Mouse (Mus musculus): ENCODE results near the gene Scnn1g. TPM values are rescaled to one million over a fixed set of nuclear protein-coding genes. Genes with fewer than 3 reads are reported as not detected.

Scnn1g gene
- total and polyA plus RNA-seq, 2 experiments from 2014 or later, result 0.04 to 3.3 TPM

DNA sequence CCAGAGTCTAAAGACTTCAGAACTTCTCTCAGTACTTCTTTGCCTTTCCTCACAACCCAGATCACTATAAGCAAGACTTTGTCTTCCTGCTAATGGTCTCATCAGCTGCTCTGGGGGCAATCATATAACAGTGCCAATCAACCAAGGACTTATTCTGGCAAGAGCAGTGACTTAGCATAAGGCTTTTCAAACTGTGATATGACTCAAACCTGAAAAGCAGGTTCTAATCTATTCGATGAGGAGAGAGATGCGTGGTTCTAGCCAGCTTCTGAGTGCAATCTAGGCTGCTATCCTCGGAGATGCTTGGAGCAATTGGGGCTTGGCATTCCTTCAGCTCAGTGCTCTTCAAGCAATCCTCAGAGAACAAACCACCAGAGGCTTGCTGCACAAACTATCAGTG lies 44.7 kb downstream of the Scnn1g start:
- H3K4me2 ChIP-seq (ENCODE audit: low read depth, low read length), result no peak overlapping the region
- TF ChIP-seq CTCF (IDR thresholded peaks at IDR 0.05; ENCODE audit: low read depth) (no peak), EP300 (IDR thresholded peaks at IDR 0.05; ENCODE audit: low read depth) (no peak)
- H3K27ac ChIP-seq (ENCODE audit: low read depth), result no peak overlapping the region
- H3K4me1 ChIP-seq (ENCODE audit: control insufficient read depth, insufficient read depth), result no peaks in the 10 kb centered on the region
- DNase-seq (ENCODE audit: low spot score) (no peak), ATAC-seq (ENCODE audit: insufficient read depth, low read depth) (no peak)
- no peaks in the 10 kb centered on the region for H3K36me3 ChIP-seq (replicated peaks; ENCODE audit: control insufficient read depth, insufficient read depth, low read length)
- no peaks in the 10 kb centered on the region for H3K9me3 ChIP-seq (replicated peaks; ENCODE audit: control insufficient read depth, low read length)
- no peak overlapping the region for H3K4me3 ChIP-seq (ENCODE audit: low read depth, low read length)
- no peak overlapping the region for H3K9ac ChIP-seq (replicated peaks; ENCODE audit: low read depth, low read length)
- whole genome bisulfite sequencing, result 63% methylated on average over 3 of the region's 3 CpGs
- H3K27me3 ChIP-seq (ENCODE audit: control insufficient read depth, insufficient read depth, low read length), result no peaks in the 10 kb centered on the region

DNA sequence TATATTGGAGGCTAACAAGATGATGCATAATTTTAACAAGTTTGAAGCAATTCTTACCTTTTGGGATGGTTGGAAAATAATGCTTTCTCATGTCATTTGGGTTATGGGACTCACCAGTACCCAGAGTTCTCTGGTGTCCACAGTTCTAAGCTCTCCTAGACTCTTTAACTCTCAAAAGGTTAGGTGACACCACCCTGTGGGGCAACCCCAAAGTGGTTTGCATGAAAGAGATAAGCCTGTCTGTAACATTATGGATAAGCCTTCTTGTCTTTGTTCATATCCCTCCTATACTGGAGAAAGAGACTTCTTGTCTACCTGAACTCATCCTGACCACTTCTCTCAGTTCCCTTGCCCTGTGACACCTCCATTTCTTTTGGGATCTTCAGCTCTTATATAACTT lies 45.1 kb downstream of the Scnn1g start:
- TF ChIP-seq EP300 (IDR thresholded peaks at IDR 0.05; ENCODE audit: low read depth), result no peak
- no peak for TF ChIP-seq CTCF (IDR thresholded peaks at IDR 0.05; ENCODE audit: low read depth)
- no peak overlapping the region for H3K4me3 ChIP-seq (ENCODE audit: low read depth, low read length)
- no peaks in the 10 kb centered on the region for H3K27me3 ChIP-seq (ENCODE audit: control insufficient read depth, insufficient read depth, low read length)
- H3K4me2 ChIP-seq (ENCODE audit: low read depth, low read length), result no peak overlapping the region
- no peaks in the 10 kb centered on the region for H3K9me3 ChIP-seq (replicated peaks; ENCODE audit: control insufficient read depth, low read length)
- H3K36me3 ChIP-seq (replicated peaks; ENCODE audit: control insufficient read depth, insufficient read depth, low read length), result no peaks in the 10 kb centered on the region
- H3K4me1 ChIP-seq (ENCODE audit: control insufficient read depth, insufficient read depth), result no peaks in the 10 kb centered on the region
- DNase-seq (ENCODE audit: low spot score), result no peak
- H3K9ac ChIP-seq (replicated peaks; ENCODE audit: low read depth, low read length), result no peak overlapping the region
- no peak overlapping the region for H3K27ac ChIP-seq (ENCODE audit: low read depth)
- no peak for ATAC-seq (ENCODE audit: insufficient read depth, low read depth)

DNA sequence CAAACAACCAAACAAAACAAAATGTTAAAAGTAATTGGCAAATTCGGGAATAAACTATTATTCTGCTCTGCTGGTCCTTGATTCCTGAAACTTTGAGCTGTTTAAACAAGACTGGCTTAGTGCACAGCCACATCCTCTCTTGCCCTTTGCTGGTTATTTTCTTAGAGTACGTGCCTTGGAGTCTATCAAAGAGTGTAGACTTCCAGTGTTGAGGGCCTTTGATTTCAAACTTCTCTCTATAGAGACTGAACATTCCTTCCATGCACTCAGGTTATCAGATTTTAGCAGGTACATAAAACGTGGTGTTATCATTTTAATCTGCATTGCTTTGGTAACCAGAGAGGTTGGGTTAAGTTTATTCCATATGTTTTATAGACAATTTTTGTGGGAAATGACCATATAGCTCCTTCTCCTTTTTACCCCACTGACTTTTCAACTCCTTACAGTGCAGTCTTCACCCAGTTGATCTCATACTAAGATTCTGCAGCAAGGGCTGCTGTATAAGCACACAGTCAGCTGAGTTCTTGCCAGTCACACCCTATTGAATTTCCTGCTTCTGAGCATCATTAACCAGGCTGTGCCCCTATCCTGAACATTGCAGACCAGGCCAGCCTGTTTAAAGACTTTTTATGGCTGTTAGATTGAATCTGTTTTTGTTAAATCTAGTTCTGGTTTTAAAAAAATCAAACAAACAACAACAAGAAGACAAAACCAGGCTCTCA lies 48.1 kb downstream of the Scnn1g start:
- no peak overlapping the region for H3K4me2 ChIP-seq (ENCODE audit: low read depth, low read length)
- no peak overlapping the region for H3K27ac ChIP-seq (ENCODE audit: low read depth)
- no peak for DNase-seq (ENCODE audit: low spot score)

DNA sequence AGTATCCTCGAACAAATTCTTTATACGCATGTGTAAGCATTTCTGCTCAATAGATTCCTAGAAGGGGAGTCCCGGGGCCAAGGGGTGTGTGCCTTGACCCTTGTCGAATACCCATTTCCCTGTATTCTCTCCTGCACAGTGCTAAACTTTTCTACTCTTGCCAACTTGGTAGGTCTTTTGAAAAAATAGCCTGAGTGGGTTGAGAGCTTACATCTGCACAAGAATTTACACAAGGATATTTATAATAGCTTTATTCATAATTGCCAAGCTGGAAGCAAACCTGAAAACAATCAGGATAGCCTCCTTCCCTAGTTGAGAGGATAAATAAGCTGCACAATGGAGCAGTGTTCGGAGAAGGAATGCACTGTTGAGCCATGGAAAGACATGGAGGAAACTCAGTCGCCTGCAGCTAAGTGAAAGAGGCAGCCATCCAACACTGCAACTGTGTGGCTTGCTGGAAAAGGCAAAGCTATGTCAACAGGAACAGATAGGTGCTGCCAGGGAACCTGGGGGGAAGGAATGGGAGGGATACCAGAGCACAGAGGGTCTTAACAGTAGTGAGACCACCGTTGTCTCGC lies 51.5 kb downstream of the Scnn1g start:
- no peak overlapping the region for H3K9ac ChIP-seq (replicated peaks; ENCODE audit: low read depth, low read length)
- WGBS, result 77% methylated on average over 8 of the region's 8 CpGs
- H3K4me1 ChIP-seq (ENCODE audit: control insufficient read depth, insufficient read depth), result no peaks in the 10 kb centered on the region
- H3K27me3 ChIP-seq (ENCODE audit: control insufficient read depth, insufficient read depth, low read length), result no peaks in the 10 kb centered on the region
- no peaks in the 10 kb centered on the region for H3K9me3 ChIP-seq (replicated peaks; ENCODE audit: control insufficient read depth, low read length)
- TF ChIP-seq CTCF (IDR thresholded peaks at IDR 0.05; ENCODE audit: low read depth), result no peak
- TF ChIP-seq EP300 (IDR thresholded peaks at IDR 0.05; ENCODE audit: low read depth), result no peak
- ATAC-seq (ENCODE audit: insufficient read depth, low read depth), result no peak
- no peak for DNase-seq (ENCODE audit: low spot score)
- no peak overlapping the region for H3K4me2 ChIP-seq (ENCODE audit: low read depth, low read length)
- no peak overlapping the region for H3K4me3 ChIP-seq (ENCODE audit: low read depth, low read length)
- no peaks in the 10 kb centered on the region for H3K36me3 ChIP-seq (replicated peaks; ENCODE audit: control insufficient read depth, insufficient read depth, low read length)
- no peak overlapping the region for H3K27ac ChIP-seq (ENCODE audit: low read depth)

More for the DNA sequence above, 48.1 kb downstream of the Scnn1g start:
- Histone ChIP-seq H3K36me3 (replicated peaks; ENCODE audit: control insufficient read depth, insufficient read depth, low read length) (no peaks in the 10 kb centered on the region), H3K9me3 (replicated peaks; ENCODE audit: control insufficient read depth, low read length) (no peaks in the 10 kb centered on the region), H3K4me3 (ENCODE audit: low read depth, low read length) (no peak overlapping the region), H3K9ac (replicated peaks; ENCODE audit: low read depth, low read length) (no peak overlapping the region), H3K4me1 (ENCODE audit: control insufficient read depth, insufficient read depth) (no peaks in the 10 kb centered on the region), H3K27me3 (ENCODE audit: control insufficient read depth, insufficient read depth, low read length) (no peaks in the 10 kb centered on the region)
- ATAC-seq (ENCODE audit: insufficient read depth, low read depth), result no peak
- 46% methylated on average over 3 of the region's 3 CpGs for WGBS
- TF ChIP-seq CTCF (IDR thresholded peaks at IDR 0.05; ENCODE audit: low read depth) (no peak), EP300 (IDR thresholded peaks at IDR 0.05; ENCODE audit: low read depth) (no peak)

DNA sequence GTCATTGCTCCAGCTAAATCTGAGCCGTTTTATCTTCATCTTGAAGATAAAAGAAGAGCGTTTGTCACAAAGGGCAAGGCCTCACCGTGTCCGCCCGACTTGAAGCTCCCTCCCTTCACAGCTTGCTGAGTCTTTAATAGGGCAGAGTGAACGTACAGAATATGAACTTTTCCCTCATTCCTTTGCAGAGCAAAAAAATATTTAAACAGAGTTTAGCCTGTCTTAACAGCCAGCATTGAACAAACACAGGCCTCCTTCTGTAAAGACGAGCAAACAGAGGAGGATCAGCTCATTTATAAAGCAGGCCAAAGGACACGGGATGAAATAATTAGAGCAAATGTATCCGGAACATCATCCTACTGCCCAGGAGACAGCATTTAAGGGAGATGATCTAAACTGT lies 63.5 kb downstream of the Scnn1g start:
- DNase-seq (ENCODE audit: low spot score) (no peak), ATAC-seq (ENCODE audit: insufficient read depth, low read depth) (no peak)
- H3K4me3 ChIP-seq (ENCODE audit: low read depth, low read length), result no peak overlapping the region
- H3K36me3 ChIP-seq (replicated peaks; ENCODE audit: control insufficient read depth, insufficient read depth, low read length), result no peaks in the 10 kb centered on the region
- no peak for TF ChIP-seq CTCF (IDR thresholded peaks at IDR 0.05; ENCODE audit: low read depth)
- no peak for TF ChIP-seq EP300 (IDR thresholded peaks at IDR 0.05; ENCODE audit: low read depth)
- H3K4me2 ChIP-seq (ENCODE audit: low read depth, low read length), result no peak overlapping the region
- H3K27me3 ChIP-seq (ENCODE audit: control insufficient read depth, insufficient read depth, low read length), result no peaks in the 10 kb centered on the region
- H3K4me1 ChIP-seq (ENCODE audit: control insufficient read depth, insufficient read depth), result no peaks in the 10 kb centered on the region
- H3K9ac ChIP-seq (replicated peaks; ENCODE audit: low read depth, low read length), result no peak overlapping the region
- H3K27ac ChIP-seq (ENCODE audit: low read depth), result no peak overlapping the region
- H3K9me3 ChIP-seq (replicated peaks; ENCODE audit: control insufficient read depth, low read length), result no peaks in the 10 kb centered on the region
- WGBS, result 54% methylated on average over 9 of the region's 9 CpGs

DNA sequence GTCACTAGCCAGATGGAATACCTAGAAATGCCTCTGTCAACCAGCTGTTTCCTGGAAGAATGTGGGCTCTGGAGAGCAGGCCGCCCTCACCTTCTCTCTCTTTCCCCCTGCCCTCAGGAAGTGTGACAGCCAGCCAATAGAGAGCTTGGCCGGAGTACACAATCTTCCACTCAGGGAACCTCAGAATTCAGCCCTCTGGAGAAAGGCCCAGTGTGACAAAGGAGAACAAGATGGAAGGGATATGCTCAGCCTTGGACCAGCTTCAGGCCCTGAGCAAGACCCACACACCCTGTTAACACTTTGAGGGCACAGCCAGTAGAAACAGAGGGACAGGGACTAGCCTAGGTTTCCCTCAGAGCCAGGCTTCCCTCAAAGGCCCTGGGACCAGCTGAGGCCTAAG lies 68.2 kb downstream of the Scnn1g start:
- Histone ChIP-seq H3K4me2 (ENCODE audit: low read depth, low read length) (no peak overlapping the region), H3K9ac (replicated peaks; ENCODE audit: low read depth, low read length) (no peak overlapping the region), H3K4me3 (ENCODE audit: low read depth, low read length) (no peak overlapping the region), H3K27ac (ENCODE audit: low read depth) (no peak overlapping the region), H3K36me3 (replicated peaks; ENCODE audit: control insufficient read depth, insufficient read depth, low read length) (no peaks in the 10 kb centered on the region), H3K4me1 (ENCODE audit: control insufficient read depth, insufficient read depth) (no peaks in the 10 kb centered on the region), H3K27me3 (ENCODE audit: control insufficient read depth, insufficient read depth, low read length) (no peaks in the 10 kb centered on the region), H3K9me3 (replicated peaks; ENCODE audit: control insufficient read depth, low read length) (no peaks in the 10 kb centered on the region)
- DNase-seq (ENCODE audit: low spot score), result no peak
- no peak for ATAC-seq (ENCODE audit: insufficient read depth, low read depth)
- TF ChIP-seq CTCF (IDR thresholded peaks at IDR 0.05; ENCODE audit: low read depth), result no peak
- TF ChIP-seq EP300 (IDR thresholded peaks at IDR 0.05; ENCODE audit: low read depth), result no peak
- WGBS, result 74% methylated on average over 2 of the region's 2 CpGs
